Mouse (Mus musculus): ENCODE measurements around the gene Nppa.

Nppa gene

GRCm38 (mm10) chr4:148000202-148000772 is at the start of gene Nppa:
Gene Nppa, plus strand, starts transcription at chr4:148000722.
- in situ Hi-C loops (cut with MseI, MboI): no loop called here

DNA sequence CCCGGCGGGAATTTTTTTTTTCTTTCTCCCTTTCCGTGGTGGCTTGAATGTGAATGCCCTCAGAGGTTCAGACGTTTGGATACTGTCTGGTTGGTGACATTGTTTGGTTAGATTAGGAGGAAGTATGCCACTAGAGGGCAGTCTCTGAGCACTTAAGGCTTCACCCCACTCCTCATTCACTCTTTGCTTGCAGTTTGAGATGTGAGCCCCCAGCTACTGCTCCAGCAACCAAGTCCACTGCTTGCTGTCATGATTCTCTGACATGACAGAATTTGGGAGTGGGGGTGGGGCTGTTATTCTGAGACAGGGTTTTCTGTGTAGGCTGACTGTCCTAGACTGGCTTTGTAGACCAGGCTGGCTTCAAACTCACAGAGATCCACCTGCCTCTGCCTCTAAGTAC is 46.9 kb upstream of the Nppa start:
- in situ Hi-C loops (cut with MseI, MboI): no loop called here

DNA sequence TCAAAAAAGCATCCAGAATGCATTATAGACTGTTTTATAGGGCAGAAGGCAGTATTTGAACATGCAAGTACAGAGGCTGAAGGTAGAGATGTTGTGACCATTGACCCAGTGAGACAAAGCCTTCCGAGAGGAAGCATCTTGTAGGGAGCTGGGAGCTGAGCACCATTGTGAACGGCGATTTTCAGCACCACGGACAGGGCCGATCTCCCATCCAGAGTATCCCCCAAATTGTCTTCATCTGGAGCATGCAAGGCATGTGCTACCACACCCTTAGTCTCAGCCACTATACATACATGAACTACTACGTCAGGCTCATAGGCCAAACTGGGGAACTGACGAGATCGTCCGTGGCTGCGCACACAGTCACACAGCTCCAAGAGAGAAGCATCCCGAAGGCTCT is 43.4 kb upstream of the Nppa start:
- in situ Hi-C loops (cut with MseI, MboI): loop anchor here in 1 of 2 experiments (5.0 kb wide), 1 partner anchor 50 kb away; no protein-coding TSS in a partner anchor

DNA sequence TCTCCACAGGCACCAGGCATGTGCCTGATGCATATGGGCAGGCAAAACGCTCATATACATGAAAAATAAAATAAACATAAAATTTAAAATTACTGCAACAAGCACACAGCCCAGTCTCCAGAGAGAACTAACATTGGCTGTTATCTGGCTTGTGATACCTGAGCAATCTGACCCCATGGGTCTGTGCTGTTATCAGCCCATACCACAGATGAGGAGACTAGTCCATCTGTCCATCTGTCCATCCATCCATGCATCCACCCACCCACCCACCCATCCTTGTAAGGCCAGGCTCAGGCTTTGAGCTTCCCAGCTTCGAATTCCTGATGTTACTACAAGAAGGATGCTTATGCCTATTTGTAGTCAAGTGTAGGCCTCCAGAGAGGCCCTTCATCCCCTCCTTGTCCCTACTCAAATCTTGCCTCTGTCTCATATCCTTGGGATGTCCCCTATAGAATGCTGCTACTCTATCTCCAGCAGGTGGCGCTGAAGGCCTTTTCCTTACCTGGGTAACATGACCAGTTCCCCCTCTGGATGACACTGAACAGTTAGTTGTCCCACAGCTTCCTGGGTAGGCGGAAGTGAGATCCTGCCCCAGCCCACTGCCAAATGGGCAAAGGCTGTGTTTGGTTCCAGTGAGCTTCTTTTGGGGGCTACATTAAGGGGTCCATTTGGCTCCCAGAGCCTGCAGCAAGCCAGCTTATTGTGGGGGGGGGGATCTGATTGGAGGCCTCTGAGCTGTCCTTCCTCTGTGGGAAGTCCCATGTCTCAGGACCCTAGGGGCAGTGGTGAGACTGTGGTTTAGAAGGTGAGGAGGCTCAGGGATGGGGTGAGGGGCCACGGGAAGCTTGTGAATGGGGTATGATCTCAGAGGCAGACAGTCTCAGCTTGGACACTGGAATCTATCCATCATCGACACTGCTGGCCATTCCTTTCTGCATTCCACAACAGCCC is 40.4 kb upstream of the Nppa start:
- in situ Hi-C loops (cut with MseI, MboI): loop anchor here (5.0 kb wide), 2 partner anchors 37 to 47 kb away; no protein-coding TSS in a partner anchor

GRCm38 (mm10) chr4:147962781-147963180 is 37.7 kb upstream of the Nppa start:
- in situ Hi-C loops (cut with MseI, MboI): loop anchor here in 1 of 2 experiments (5.0 kb wide), 1 partner anchor 35 kb away; no protein-coding TSS in a partner anchor

GRCm38 (mm10) chr4:147963623-147964022 is 36.9 kb upstream of the Nppa start:
- in situ Hi-C loops (cut with MseI, MboI): loop anchor here in 1 of 2 experiments (5.0 kb wide), 1 partner anchor 34 kb away; no protein-coding TSS in a partner anchor

- in situ Hi-C loops (cut with MseI, MboI): no loop called here
These were observed 34.8 kb upstream of the Nppa start for GRCm38 (mm10) chr4:147965712-147966111.

GRCm38 (mm10) chr4:147968816-147969215 is 31.7 kb upstream of the Nppa start:
- in situ Hi-C loops (cut with MseI, MboI): no loop called here

GRCm38 (mm10) chr4:147969337-147969736 is 31.2 kb upstream of the Nppa start:
- in situ Hi-C loops (cut with MseI, MboI): no loop called here

GRCm38 (mm10) chr4:147976237-147976636 is 24.3 kb upstream of the Nppa start:
- in situ Hi-C loops (cut with MseI, MboI): no loop called here

DNA sequence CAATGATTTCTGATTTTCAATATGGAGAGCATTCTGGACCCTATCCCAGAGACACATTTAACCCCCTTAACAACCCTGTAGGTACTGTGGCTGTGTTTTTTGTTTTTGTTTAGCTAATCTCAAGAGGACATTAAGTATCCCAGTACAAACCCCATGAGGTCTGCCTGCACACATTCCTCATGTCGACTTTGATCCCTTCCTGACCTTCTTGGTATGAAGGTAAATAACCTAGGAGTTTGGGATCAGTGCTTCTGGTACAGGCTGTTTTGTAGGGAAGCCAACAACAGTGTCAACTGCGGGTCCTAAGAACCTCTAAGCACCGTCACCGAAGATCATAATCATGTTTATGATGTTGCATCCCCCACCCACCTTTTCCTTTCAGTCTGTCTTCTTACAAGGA is 22.8 kb upstream of the Nppa start:
- in situ Hi-C loops (cut with MseI, MboI): no loop called here

GRCm38 (mm10) chr4:147978391-147978790 is 22.1 kb upstream of the Nppa start:
- in situ Hi-C loops (cut with MseI, MboI): no loop called here

- in situ Hi-C loops (cut with MseI, MboI): no loop called here
These were observed 21.1 kb upstream of the Nppa start for GRCm38 (mm10) chr4:147979441-147979860.

- in situ Hi-C loops (cut with MseI, MboI): no loop called here
These were observed 15.1 kb upstream of the Nppa start, which contains the start of gene Nppb for GRCm38 (mm10) chr4:147985205-147986132. Gene Nppb, plus strand, starts transcription at chr4:147985788.

GRCm38 (mm10) chr4:147993571-147994095 is 6.9 kb upstream of the Nppa start:
- in situ Hi-C loops (cut with MseI, MboI): no loop called here

- in situ Hi-C loops (cut with MseI, MboI): loop anchor here in 1 of 2 experiments (5.0 kb wide), 1 partner anchor 33 kb away; no protein-coding TSS in a partner anchor
These were observed 5.2 kb upstream of the Nppa start for GRCm38 (mm10) chr4:147995311-147995710.

- in situ Hi-C loops (cut with MseI, MboI): no loop called here
These were observed 679 bp downstream of the Nppa start for GRCm38 (mm10) chr4:148001013-148001789.

DNA sequence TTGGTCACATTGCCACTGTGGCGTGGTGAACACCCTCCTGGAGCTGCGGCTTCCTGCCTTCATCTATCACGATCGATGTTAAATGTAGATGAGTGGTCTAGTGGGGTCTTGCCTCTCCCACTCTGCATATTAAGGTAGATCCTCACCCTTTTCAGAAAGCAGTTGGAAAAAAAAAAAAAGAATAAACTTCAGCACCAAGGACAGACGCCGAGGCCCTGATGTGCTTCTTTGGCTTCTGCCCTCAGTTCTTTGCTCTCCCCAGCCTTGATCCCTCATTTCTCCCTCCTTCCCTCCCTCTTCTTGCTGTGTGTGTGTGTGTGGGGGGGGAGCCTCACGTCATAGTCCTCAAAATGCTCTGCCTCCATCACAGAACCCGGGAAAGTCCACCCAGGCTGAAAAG is 1.3 kb downstream of the Nppa start:
- in situ Hi-C loops (cut with MseI, MboI): no loop called here

- in situ Hi-C loops (cut with MseI, MboI): no loop called here
These were observed 3.8 kb downstream of the Nppa start for GRCm38 (mm10) chr4:148004361-148004760.

DNA sequence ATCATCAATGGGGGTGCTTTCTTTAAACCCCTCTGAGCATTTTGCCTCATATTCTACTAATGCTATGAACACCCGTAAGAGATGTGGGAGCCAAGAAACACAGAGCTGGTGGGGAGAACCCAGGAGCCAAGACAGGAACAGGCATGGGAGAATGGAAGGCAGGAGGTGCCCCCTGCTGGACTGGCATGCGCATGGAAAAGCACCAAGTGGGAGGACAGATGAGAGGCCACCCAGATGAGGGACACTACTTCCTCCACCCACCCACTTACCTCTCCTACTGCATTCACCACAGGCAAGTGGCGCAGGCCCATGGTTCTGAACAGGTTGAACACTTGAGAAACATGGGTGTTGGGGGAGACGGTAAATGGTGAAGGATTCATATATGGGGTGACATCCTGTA is 7.9 kb downstream of the Nppa start:
- in situ Hi-C loops (cut with MseI, MboI): loop anchor here in 1 of 2 experiments (5.0 kb wide), 1 partner anchor 51 kb away; no protein-coding TSS in a partner anchor
